Mouse (Mus musculus): ENCODE measurements around the gene Sept9.

DNA sequence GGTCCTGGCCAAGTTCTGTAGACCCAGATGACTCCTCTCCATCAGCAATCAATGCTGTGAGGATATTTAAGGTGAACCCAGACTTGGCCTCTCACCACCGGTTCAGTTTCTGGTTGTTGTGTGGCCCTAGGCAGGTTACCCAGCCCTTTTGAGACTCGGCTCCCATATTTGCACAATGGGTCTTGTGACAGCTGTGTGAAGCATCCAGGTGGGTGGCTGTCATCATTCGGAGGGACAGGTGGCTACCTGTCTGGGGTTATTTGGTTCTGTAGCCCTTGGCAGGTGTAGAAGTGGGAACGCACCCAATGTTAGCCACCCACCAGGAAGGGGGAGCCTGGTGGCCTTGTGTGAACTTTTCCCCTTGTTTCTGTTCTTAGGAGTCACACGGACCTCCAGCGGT is 19.0 kb downstream of the Sept9 start:
- TF ChIP-seq CTCF (IDR thresholded peaks at IDR 0.05; ENCODE audit: low read depth) (no peak), EP300 (IDR thresholded peaks at IDR 0.05; ENCODE audit: low read depth) (no peak)
